Mouse (Mus musculus) 416B (cell line): ENCODE measurements at regions not wholly inside any gene's neighbourhood (a gene's known extent, or its start where the extent isn't known, plus 50 kb on each side); places are given as distances from the start of the nearest gene placed in this dataset.

ENCODE experiments used
- DNase-seq: peaks from one replicate; pipeline ENCODE4 v3.0.0; 2011; ENCODE audit warnings: low read depth

- no peak for DNase-seq
These were observed 161.9 kb upstream of the Adamts16 start for GRCm38 (mm10) chr13:71003517-71003916.

- DNase-seq: peak; percentile 21
These were observed 159.7 kb upstream of the Adamts16 start for GRCm38 (mm10) chr13:71001278-71001677.

- no peak for DNase-seq
These were observed 158.9 kb upstream of the Adamts16 start for GRCm38 (mm10) chr13:71000422-71001008.

GRCm38 (mm10) chr13:70993522-70993921, 151.9 kb upstream of the Adamts16 start:
- DNase-seq: no peak

GRCm38 (mm10) chr13:70989999-70990645, 148.5 kb upstream of the Adamts16 start:
- no peak for DNase-seq

- no peak for DNase-seq
These were observed 137.7 kb upstream of the Adamts16 start for GRCm38 (mm10) chr13:70979344-70979743.

GRCm38 (mm10) chr13:70978547-70979307, 137.1 kb upstream of the Adamts16 start:
- DNase-seq: no peak

GRCm38 (mm10) chr13:70969596-70969995, 128.0 kb upstream of the Adamts16 start:
- DNase-seq: no peak

- DNase-seq: no peak
These were observed 126.2 kb upstream of the Adamts16 start for GRCm38 (mm10) chr13:70967781-70968180.

GRCm38 (mm10) chr13:70963384-70963783, 121.8 kb upstream of the Adamts16 start:
- no peak for DNase-seq

GRCm38 (mm10) chr13:70934309-70935037, 92.9 kb upstream of the Adamts16 start:
- DNase-seq: no peak

GRCm38 (mm10) chr13:70913834-70914233, 72.2 kb upstream of the Adamts16 start:
- DNase-seq: no peak

GRCm38 (mm10) chr13:70910934-70911333, 69.3 kb upstream of the Adamts16 start:
- no peak for DNase-seq

- no peak for DNase-seq
These were observed 63.2 kb upstream of the Adamts16 start for GRCm38 (mm10) chr13:70904834-70905233.

GRCm38 (mm10) chr13:70903831-70904230, 62.2 kb upstream of the Adamts16 start:
- DNase-seq: no peak

GRCm38 (mm10) chr13:70903150-70903549, 61.5 kb upstream of the Adamts16 start:
- DNase-seq: no peak

GRCm38 (mm10) chr13:70902727-70903126, 61.1 kb upstream of the Adamts16 start:
- DNase-seq: peak; percentile 3

- no peak for DNase-seq
These were observed 50.0 kb upstream of the Adamts16 start for GRCm38 (mm10) chr13:70891634-70892033.
